Mouse (Mus musculus): ENCODE measurements around the gene Ube2d1. TPM values are rescaled to one million over a fixed set of nuclear protein-coding genes. Genes with fewer than 3 reads are reported as not detected.
A peak's percentile ranks its signal among the peaks of the same experiment; 100 is the strongest.

The Ube2d1 gene
- total RNA-seq, 1 experiment from 2014 or later, result 26.2 TPM

DNA sequence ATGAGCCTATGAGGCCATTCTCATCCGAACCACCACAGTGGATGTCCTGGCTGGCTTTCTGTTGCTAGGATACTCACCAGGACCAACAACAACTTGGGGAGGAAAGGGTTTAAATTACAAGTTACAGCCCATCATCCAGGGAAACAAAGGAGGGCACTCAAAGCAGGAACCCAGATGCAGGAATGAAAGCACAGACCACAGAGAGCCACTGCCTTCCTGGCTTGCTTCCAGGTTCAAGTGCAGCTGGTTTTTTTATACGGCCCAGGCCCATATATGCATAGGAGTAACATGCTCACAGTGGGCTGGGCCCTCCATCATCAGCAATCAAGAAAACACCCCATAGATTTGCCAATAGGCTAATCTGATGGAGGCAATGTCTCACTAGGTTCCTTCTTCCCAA, 62.4 kb downstream of the Ube2d1 start:
- DNase-seq, result no peak

GRCm38 (mm10) chr10:71218228-71218892, 66.7 kb downstream of the Ube2d1 start:
- DNase-seq, result peak; percentile 70

GRCm38 (mm10) chr10:71215996-71216395, 69.1 kb downstream of the Ube2d1 start:
- no peak for DNase-seq

Other genes with a start within 250 kb of the Ube2d1 start
- 13.1 and 14.0 TPM in 2 replicates for gene Bicc1, start 125.6 kb downstream of the Ube2d1 start, total RNA-seq (2021)
- 66.1 and 78.0 TPM in 2 replicates for gene Tfam, start 47.0 kb downstream of the Ube2d1 start, total RNA-seq (2021)
- gene Cisd1, start 59.7 kb upstream of the Ube2d1 start, total RNA-seq (2021), result 95.3 and 110 TPM in 2 replicates
- gene Ipmk, start 62.5 kb upstream of the Ube2d1 start, total RNA-seq (2021), result 17.2 and 21.9 TPM in 2 replicates

Data from adrenal gland, postnatal 25 days (tissue).